Mouse (Mus musculus) right cerebral cortex, adult 2 months (tissue): ENCODE data around the gene Dera.
A peak's percentile ranks its signal among the peaks of the same experiment; 100 is the strongest.
"Not testable (repeated sequence)": the region's sequence is repeated elsewhere in the genome, so short reads cannot be mapped to it uniquely, and the experiment has no call there.

Experiments
- DNase-seq, 2 experiments: peaks; one replicate each; pipeline ENCODE4 v3.0.0; 2021 to 2022; ENCODE audit warnings: low spot score in 2 of 2

The Dera gene

GRCm38 (mm10) chr6:137754056-137754856, at the start of gene Dera:
Gene Dera (plus strand): TSS chr6:137754546.
- DNase-seq = peak; percentile 34 to 47

DNA sequence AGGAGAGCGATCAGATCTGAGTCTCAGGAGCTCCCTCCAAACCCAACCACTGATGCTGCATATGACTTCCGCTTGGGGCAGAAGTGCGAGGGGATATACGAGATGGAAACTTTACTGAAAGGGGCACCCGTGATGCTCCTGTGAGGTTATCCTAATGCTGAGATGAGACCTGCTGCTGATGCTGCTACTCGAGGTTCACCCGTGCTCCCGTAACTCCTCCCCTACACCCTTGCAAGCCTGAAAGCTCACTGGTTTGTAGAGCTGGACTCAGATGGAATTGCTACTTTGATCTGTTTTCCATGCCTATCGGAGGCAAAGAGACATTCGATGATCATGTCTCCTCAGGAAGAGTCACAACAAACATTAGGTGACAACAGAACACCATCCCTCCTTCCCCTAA, 48.1 kb upstream of the Dera start:
- DNase-seq = no peak

DNA sequence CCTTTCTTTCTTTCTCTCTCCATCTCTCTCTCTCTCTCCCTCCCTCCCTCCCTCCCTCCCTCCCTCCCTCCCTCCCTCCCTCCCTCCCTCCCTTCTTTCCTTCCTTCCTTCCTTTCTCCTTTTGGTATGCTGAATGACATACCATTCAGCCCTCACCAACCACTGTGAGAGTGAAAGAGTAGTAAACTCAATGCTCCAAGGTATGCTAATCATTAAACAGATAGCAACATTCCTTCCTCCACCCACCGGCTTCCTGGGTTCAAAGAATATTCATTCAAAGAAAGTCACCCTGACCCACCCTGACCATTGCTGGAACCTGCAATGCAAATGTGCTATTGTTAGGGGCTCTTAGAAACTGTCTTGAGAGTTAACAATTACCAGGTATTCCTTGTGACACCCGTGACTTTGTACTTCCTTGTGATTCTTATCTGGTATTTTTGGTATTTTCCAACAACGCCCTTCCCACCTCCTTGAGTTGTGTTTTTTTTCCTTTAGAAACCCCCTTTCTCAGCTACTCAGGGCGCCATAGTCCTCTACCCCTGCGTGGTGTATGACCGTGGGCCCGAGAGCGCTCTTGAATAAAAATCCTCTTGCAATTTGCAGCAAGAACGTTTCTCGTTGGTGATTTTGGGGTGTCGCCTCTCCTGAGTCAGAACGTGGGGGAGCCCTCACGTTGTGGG, 45.5 kb upstream of the Dera start:
- DNase-seq = not testable (repeated sequence)

GRCm38 (mm10) chr6:137710179-137711037, 43.9 kb upstream of the Dera start:
- no peak for DNase-seq

GRCm38 (mm10) chr6:137712654-137713309, 41.6 kb upstream of the Dera start:
- DNase-seq = no peak

DNA sequence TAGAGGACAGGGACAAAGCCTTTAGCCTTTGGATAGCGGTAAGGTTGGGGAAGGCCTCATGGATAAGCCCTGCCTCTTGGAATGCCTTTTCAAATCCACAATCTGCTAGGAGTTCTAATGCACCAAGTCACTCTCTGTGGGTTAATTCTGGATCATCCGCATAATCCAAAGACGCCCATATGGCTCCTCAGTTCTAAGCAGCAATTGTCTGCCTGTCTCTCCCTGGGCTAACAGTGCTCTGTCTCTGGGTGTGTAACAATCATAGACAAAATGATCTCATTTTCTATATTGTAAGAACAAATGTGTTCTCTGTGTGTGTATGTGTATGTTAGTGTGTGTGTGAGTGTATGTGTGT, 41.1 kb upstream of the Dera start:
- no peak for DNase-seq

- DNase-seq = no peak
These were observed 37.5 kb upstream of the Dera start for GRCm38 (mm10) chr6:137716802-137717201.

GRCm38 (mm10) chr6:137722220-137722931, 32.0 kb upstream of the Dera start:
- DNase-seq = no peak

- peak; percentile 36 to 42 for DNase-seq
These were observed 30.4 kb upstream of the Dera start for GRCm38 (mm10) chr6:137723898-137724297.

DNA sequence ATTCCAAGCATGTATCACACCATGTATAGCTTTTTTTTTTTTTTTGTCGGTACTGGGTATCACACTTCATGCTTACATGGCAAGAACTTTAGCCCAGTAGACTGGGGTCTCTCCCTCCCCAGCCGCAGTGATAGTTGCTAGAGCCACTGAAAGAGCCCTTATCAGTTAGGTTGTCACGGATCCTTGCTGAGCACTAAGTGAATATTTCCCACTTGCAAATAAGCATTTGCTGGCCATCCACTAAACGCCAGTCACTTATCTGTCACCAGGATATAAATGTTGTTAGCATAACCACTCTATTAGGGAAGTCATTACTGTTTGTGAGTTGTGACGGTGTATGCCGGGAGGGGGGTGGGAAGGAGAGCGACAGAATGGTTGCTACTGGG, 19.9 kb upstream of the Dera start:
- no peak for DNase-seq

- peak; percentile 92 to 95 for DNase-seq
These were observed 19.3 kb upstream of the Dera start, which contains the start of gene Strap for GRCm38 (mm10) chr6:137734846-137735609. Gene Strap (plus strand): TSS chr6:137735078.

DNA sequence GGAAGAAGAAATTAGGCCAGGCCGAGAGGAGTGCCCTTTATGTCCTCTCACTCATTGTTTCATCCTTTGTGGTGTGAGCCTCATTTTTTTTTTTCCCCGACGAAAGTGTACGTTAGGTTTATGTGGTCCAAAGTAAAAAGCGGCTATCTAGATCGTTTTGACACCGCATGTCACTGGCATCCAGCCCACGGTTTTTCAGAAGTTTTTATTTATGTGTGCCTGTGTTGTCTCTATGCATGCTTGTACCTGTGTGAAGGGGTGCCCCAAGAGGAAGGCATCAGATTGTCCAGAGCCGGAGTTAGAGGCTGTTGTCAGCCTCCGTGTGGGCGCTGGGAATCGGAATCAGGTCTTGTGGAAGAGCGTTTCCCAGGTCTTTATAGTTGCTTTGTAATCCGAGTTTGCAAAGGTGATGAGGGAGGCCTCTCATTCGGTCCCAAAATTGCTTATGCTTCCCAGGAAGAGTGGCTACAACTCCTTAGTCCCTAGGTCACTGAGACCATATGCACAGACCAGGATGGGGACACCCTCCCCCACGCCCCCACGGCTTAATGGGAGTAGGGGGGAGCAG, 18.6 kb upstream of the Dera start:
- no peak for DNase-seq

DNA sequence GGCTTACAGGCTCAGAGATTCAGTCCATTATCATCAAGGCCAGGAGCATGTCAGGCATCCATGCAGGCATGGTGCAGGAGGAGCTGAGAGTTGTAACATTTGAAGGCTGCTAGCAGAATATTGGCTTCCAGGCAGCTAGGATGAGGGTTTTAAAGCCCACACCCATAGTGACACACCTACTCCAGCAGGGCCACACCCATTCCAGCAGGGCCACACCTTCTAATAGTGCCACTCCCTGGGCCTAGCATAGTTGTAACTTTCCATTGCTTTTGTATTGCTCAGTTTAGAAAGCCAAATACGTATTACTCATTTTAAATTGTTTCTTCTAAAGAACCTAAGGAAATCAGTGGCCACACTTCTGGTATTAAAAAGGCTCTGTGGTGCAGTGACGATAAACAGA, 13.4 kb upstream of the Dera start:
- DNase-seq = no peak

- DNase-seq = no peak
These were observed 9.6 kb upstream of the Dera start for GRCm38 (mm10) chr6:137744700-137745099.

GRCm38 (mm10) chr6:137747174-137747928, 7.0 kb upstream of the Dera start:
- no peak for DNase-seq

GRCm38 (mm10) chr6:137751551-137752274, 2.6 kb upstream of the Dera start:
- no peak for DNase-seq

DNA sequence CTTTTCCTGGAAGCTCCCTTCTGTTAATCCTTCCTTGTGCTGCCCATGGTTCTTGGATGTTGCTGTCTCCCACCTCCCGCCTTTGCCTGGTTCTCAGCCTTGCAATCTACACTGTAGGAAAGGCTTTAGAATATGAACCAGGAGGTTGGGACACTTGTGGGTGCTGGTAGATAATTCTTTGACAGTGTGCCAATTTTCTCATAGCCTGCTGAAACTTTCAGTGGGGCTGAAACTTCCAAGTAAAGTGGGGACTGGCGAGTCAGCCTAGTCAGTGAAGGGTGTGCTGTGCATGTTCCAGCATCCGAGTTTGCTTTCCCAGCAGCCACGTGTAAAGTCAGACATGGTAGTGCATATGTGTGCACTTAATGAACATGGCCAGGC, 2.1 kb upstream of the Dera start:
- no peak for DNase-seq

GRCm38 (mm10) chr6:137754857-137755232, 499 bp downstream of the Dera start:
- no peak for DNase-seq

DNA sequence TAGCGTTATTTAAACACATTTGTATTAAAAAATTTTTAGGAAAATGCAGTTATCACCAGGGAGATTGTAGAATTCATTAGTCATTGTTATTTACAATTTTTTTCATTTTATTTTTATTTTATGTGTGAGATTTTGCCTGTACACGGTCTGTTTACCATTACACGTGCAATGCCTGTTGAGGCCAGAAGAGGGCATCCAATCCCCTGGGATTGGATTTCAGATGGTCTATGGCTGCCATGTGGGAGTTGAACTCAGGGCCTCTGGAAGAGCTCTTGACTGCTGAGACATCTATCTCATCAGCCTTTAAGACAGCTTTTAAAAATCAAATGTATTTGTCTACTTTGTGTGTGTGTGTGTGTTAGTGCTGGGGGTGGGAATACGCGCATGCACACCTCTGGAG, 2.0 kb downstream of the Dera start:
- DNase-seq = peak; percentile 49 to 54
